Mouse (Mus musculus): ENCODE results near the gene Disp1.

- TF ChIP-seq FLI1 (IDR thresholded peaks at IDR 0.05; ENCODE audit: low read length) = no peak
- TF ChIP-seq GATA1 (IDR thresholded peaks at IDR 0.05; ENCODE audit: borderline replicate concordance, low read length) = no peak
Measured at GRCm38 (mm10) chr1:183066981-183067380, 154.3 kb downstream of the Disp1 start.
